Mouse (Mus musculus) ES-Bruce4 (cell line): ENCODE data around the gene March6.

Source experiments
- CTCF ChIP-seq: IDR thresholded peaks from one replicate; pipeline ENCODE4 v1.8.1; 2011; ENCODE audit warnings: low read depth, low read length
- POLR2A ChIP-seq: IDR thresholded peaks from one replicate; pipeline ENCODE4 v1.8.1; 2011; ENCODE audit warnings: low read length; ENCODE audit not compliant: insufficient read depth

GRCm38 (mm10) chr15:31436083-31436482, 94.8 kb downstream of the March6 start:
- no peak for TF ChIP-seq CTCF
- TF ChIP-seq POLR2A: no peak
